ENCODE assay signal across 15 mouse cellular contexts in genomic region chr10:31528297-31528984, GRCm38 (mm10).
DNase-seq lines count a peak whose midpoint lies in the region; ATAC-seq lines count a peak whose summit lies in the region.
"Had no signal": no experiment of that assay in that cellular context is flagged by ENCODE, and none has a peak within 500 bp of the region (broad histone marks: within the 10 kb centered on the region; RNA-seq: fewer than 3 reads in every experiment).

No protein-coding gene starts in this region.

- H3K4me1 ChIP-seq in forebrain, embryonic 13.5 days: peaks cover 8% of the 10 kb centered on the region
- H3K4me1 ChIP-seq in forebrain, embryonic 15.5 days: peaks cover 5% of the 10 kb centered on the region; the same call in 1 of the 2 replicates
- H3K4me1 ChIP-seq in embryonic facial prominence, embryonic 11.5 days (ENCODE audit: control insufficient read depth, insufficient read depth, low read length): no peaks in the 10 kb centered on the region
- no peaks in the 10 kb centered on the region for H3K4me1 ChIP-seq in intestine, embryonic 15.5 days (replicated peaks)
- H3K4me1 ChIP-seq in neural tube, embryonic 14.5 days (ENCODE audit: control insufficient read depth, insufficient read depth, low read length): no peaks in the 10 kb centered on the region

- no peak overlapping the region for H3K27ac ChIP-seq in forebrain, embryonic 13.5 days
- H3K27ac ChIP-seq in forebrain, embryonic 15.5 days (replicated peaks): no peak overlapping the region
- no peak overlapping the region for H3K27ac ChIP-seq in embryonic facial prominence, embryonic 11.5 days (replicated peaks; ENCODE audit: low read depth, low read length)
- H3K27ac ChIP-seq in intestine, embryonic 15.5 days: no peak overlapping the region
- H3K27ac ChIP-seq in neural tube, embryonic 14.5 days (ENCODE audit: low read depth, low read length): no peak overlapping the region
- H3K27ac ChIP-seq: heart, adult 2 months had no signal

- H3K4me2 ChIP-seq in forebrain, embryonic 13.5 days: no peak overlapping the region
- H3K4me2 ChIP-seq in forebrain, embryonic 15.5 days (replicated peaks): no peak overlapping the region
- no peak overlapping the region for H3K4me2 ChIP-seq in embryonic facial prominence, embryonic 11.5 days (ENCODE audit: low read depth, low read length)
- no peak overlapping the region for H3K4me2 ChIP-seq in intestine, embryonic 15.5 days (replicated peaks)
- H3K4me2 ChIP-seq in neural tube, embryonic 14.5 days (ENCODE audit: low read depth, low read length): no peak overlapping the region

- DNase-seq in embryonic facial prominence, embryonic 11.5 days (ENCODE audit: low spot score): peak; percentile 19
- DNase-seq in lung, postnatal 10 days: no peak
- DNase-seq in gastrocnemius, postnatal 36 days: no peak
- DNase-seq in cerebellum, adult 11 months: no peak
- DNase-seq: cerebellum, postnatal 25 days; heart, adult 2 months; heart, postnatal 10 days; kidney, adult 8-10 months; lung, postnatal 4 days; thymus, adult 2 months had no signal

- no peak overlapping the region for H3K9ac ChIP-seq in forebrain, embryonic 13.5 days
- H3K9ac ChIP-seq in forebrain, embryonic 15.5 days (replicated peaks): no peak overlapping the region
- H3K9ac ChIP-seq in embryonic facial prominence, embryonic 11.5 days (replicated peaks; ENCODE audit: low read length): no peak overlapping the region
- H3K9ac ChIP-seq in intestine, embryonic 15.5 days: no peak overlapping the region
- no peak overlapping the region for H3K9ac ChIP-seq in neural tube, embryonic 14.5 days (replicated peaks; ENCODE audit: low read depth, low read length)

- H3K36me3 ChIP-seq in forebrain, embryonic 13.5 days (ENCODE audit: poor library complexity, severe bottlenecking): no peaks in the 10 kb centered on the region
- no peaks in the 10 kb centered on the region for H3K36me3 ChIP-seq in forebrain, embryonic 15.5 days
- H3K36me3 ChIP-seq in embryonic facial prominence, embryonic 11.5 days (replicated peaks; ENCODE audit: control insufficient read depth, insufficient read depth, low read depth, low read length): no peaks in the 10 kb centered on the region
- no peaks in the 10 kb centered on the region for H3K36me3 ChIP-seq in intestine, embryonic 15.5 days
- no peaks in the 10 kb centered on the region for H3K36me3 ChIP-seq in neural tube, embryonic 14.5 days (ENCODE audit: control insufficient read depth, insufficient read depth, low read length)

- no peaks in the 10 kb centered on the region for H3K9me3 ChIP-seq in forebrain, embryonic 13.5 days (replicated peaks)
- no peaks in the 10 kb centered on the region for H3K9me3 ChIP-seq in forebrain, embryonic 15.5 days
- no peaks in the 10 kb centered on the region for H3K9me3 ChIP-seq in embryonic facial prominence, embryonic 11.5 days (replicated peaks; ENCODE audit: control insufficient read depth, low read length)
- H3K9me3 ChIP-seq in intestine, embryonic 15.5 days: no peaks in the 10 kb centered on the region
- H3K9me3 ChIP-seq in neural tube, embryonic 14.5 days (ENCODE audit: control insufficient read depth, low read length): no peaks in the 10 kb centered on the region

- intact Hi-C loops in gastrocnemius, postnatal 36 days (cut with DNase I): no loop called here

- 22% methylated on average over 6 of the region's 6 CpGs for WGBS in forebrain, embryonic 13.5 days
- 27% methylated on average over 6 of the region's 6 CpGs for WGBS in forebrain, embryonic 15.5 days
- WGBS in embryonic facial prominence, embryonic 11.5 days: 29% methylated on average over 6 of the region's 6 CpGs
- WGBS in intestine, embryonic 15.5 days: 60% methylated on average over 6 of the region's 6 CpGs
- WGBS in neural tube, embryonic 14.5 days: 32% methylated on average over 6 of the region's 6 CpGs

- ATAC-seq in forebrain, embryonic 13.5 days: 0 out of 2 replicates have a peak, but pooled peaks have one; percentile 45
- ATAC-seq in forebrain, embryonic 15.5 days (replicated peaks): no peak; the same call in 1 of the 2 replicates
- ATAC-seq in embryonic facial prominence, embryonic 11.5 days (replicated peaks; ENCODE audit: insufficient number of reproducible peaks, low FRiP score, low TSS enrichment, low read depth): no peak; the same call in 1 of the 2 replicates
- ATAC-seq in intestine, embryonic 15.5 days: peak; percentile 29; the same call in 1 of the 2 replicates
- peak; percentile 60; the same call in 1 of the 2 replicates for ATAC-seq in neural tube, embryonic 14.5 days (ENCODE audit: low read depth)
- ATAC-seq: CD4-positive, CD25-positive, alpha-beta regulatory T cell, adult 4 months had no signal

- no peak overlapping the region for H3K4me3 ChIP-seq in forebrain, embryonic 13.5 days
- H3K4me3 ChIP-seq in forebrain, embryonic 15.5 days: no peak overlapping the region
- H3K4me3 ChIP-seq in embryonic facial prominence, embryonic 11.5 days (ENCODE audit: low read depth, low read length): no peak overlapping the region
- H3K4me3 ChIP-seq in intestine, embryonic 15.5 days (replicated peaks): no peak overlapping the region
- no peak overlapping the region for H3K4me3 ChIP-seq in neural tube, embryonic 14.5 days (ENCODE audit: low read depth, low read length)
- H3K4me3 ChIP-seq: heart, adult 2 months had no signal

- H3K27me3 ChIP-seq in forebrain, embryonic 13.5 days: no peaks in the 10 kb centered on the region
- H3K27me3 ChIP-seq in forebrain, embryonic 15.5 days: no peaks in the 10 kb centered on the region
- H3K27me3 ChIP-seq in embryonic facial prominence, embryonic 11.5 days (ENCODE audit: control insufficient read depth, insufficient read depth, low read length): no peaks in the 10 kb centered on the region
- H3K27me3 ChIP-seq in intestine, embryonic 15.5 days (replicated peaks): no peaks in the 10 kb centered on the region
- no peaks in the 10 kb centered on the region for H3K27me3 ChIP-seq in neural tube, embryonic 14.5 days (ENCODE audit: control insufficient read depth, insufficient read depth, low read length)

Comparison
In these comparisons a context has a peak if more than half of its experiments do, and no peak if none do; other contexts are left out.
1. ATAC-seq: peak in forebrain, embryonic 13.5 days (single experiment), intestine, embryonic 15.5 days (single experiment) and neural tube, embryonic 14.5 days (single experiment); none in forebrain, embryonic 15.5 days (single experiment) and embryonic facial prominence, embryonic 11.5 days (single experiment).